Mouse (Mus musculus): ENCODE data around the gene Aqp9. TPM values are rescaled to one million over a fixed set of nuclear protein-coding genes. Genes with fewer than 3 reads are reported as not detected.

Aqp9 gene
- polyA plus RNA-seq, 1 experiment from 2014 or later: 1.3 TPM

- no peak for ATAC-seq (ENCODE audit: low FRiP score, low read depth)
- H3K4me1 ChIP-seq (replicated peaks): peaks cover 14% of the 10 kb centered on the region
- H3K27ac ChIP-seq (replicated peaks): no peak overlapping the region
- H3K9me3 ChIP-seq: no peaks in the 10 kb centered on the region
- H3K27me3 ChIP-seq: no peaks in the 10 kb centered on the region
- no peaks in the 10 kb centered on the region for H3K36me3 ChIP-seq
- H3K4me2 ChIP-seq: no peak overlapping the region
- 92% methylated on average over 2 of the region's 2 CpGs for WGBS
- H3K9ac ChIP-seq: no peak overlapping the region
- H3K4me3 ChIP-seq: no peak overlapping the region
These were observed 3.0 kb downstream of the Aqp9 start for GRCm38 (mm10) chr9:71165510-71165909.

GRCm38 (mm10) chr9:71165061-71165460 is 3.4 kb downstream of the Aqp9 start:
- WGBS: 89% methylated on average over 6 of the region's 6 CpGs
- no peak for ATAC-seq (ENCODE audit: low FRiP score, low read depth)
- no peaks in the 10 kb centered on the region for H3K27me3 ChIP-seq
- H3K4me3 ChIP-seq: no peak overlapping the region
- H3K9ac ChIP-seq: no peak overlapping the region
- H3K27ac ChIP-seq (replicated peaks): no peak overlapping the region
- H3K36me3 ChIP-seq: no peaks in the 10 kb centered on the region
- H3K4me1 ChIP-seq (replicated peaks): peaks cover 14% of the 10 kb centered on the region
- H3K9me3 ChIP-seq: no peaks in the 10 kb centered on the region
- H3K4me2 ChIP-seq: no peak overlapping the region

- Histone ChIP-seq H3K4me2 (no peak overlapping the region), H3K4me3 (no peak overlapping the region), H3K4me1 (replicated peaks) (peaks cover 14% of the 10 kb centered on the region), H3K27ac (replicated peaks) (no peak overlapping the region), H3K9ac (no peak overlapping the region), H3K36me3 (no peaks in the 10 kb centered on the region), H3K9me3 (no peaks in the 10 kb centered on the region), H3K27me3 (no peaks in the 10 kb centered on the region)
- 79% methylated on average over 3 of the region's 3 CpGs for WGBS
- no peak for ATAC-seq (ENCODE audit: low FRiP score, low read depth)
These were observed 4.1 kb downstream of the Aqp9 start for GRCm38 (mm10) chr9:71164353-71164752.

- H3K4me1 ChIP-seq (replicated peaks): peaks cover 7% of the 10 kb centered on the region; the same call in 1 of the 2 replicates
- no peak overlapping the region for H3K4me2 ChIP-seq
- no peak overlapping the region for H3K4me3 ChIP-seq
- no peak overlapping the region for H3K9ac ChIP-seq
- ATAC-seq (ENCODE audit: low FRiP score, low read depth): no peak
- H3K27me3 ChIP-seq: no peaks in the 10 kb centered on the region
- H3K36me3 ChIP-seq: no peaks in the 10 kb centered on the region
- no peaks in the 10 kb centered on the region for H3K9me3 ChIP-seq
- 73% methylated on average over 12 of the region's 12 CpGs for WGBS
- no peak overlapping the region for H3K27ac ChIP-seq (replicated peaks)
These were observed 5.4 kb downstream of the Aqp9 start for GRCm38 (mm10) chr9:71162858-71163740.

DNA sequence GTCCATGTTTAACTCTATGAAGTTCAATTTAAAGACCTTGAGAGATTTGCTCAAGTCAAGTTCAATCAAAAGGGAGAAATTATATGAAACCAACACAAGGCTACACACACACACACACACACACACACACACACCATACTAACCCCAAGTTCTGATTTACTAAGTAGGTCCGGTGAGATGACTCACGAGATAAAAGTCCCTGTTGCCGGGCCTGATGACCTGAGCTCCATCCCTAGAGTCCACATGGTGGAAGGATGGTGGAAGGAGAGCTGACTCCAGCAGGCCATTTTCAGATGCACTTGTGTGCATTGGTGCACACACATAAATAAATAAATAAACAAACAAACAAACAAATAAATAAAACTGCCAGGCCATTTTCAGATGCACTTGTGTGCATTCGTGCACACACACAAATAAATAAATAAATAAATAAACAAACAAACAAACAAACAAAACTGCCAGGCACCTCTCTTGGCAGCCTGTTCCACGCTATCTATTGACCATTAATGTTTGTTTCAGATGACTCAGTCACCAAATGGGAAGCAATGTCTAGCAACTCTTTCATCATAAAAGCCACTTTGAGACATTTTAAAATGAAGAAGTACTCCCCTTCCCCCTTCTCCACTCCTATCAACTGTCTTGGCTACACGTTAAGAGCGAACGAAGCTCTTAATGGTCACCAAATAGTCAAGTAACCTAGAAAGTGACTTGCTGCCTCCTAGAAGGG is 6.2 kb downstream of the Aqp9 start:
- H3K9me3 ChIP-seq: no peaks in the 10 kb centered on the region
- 0 out of 2 replicates have a peak, but pooled peaks cover 1% of the 10 kb centered on the region for H3K4me1 ChIP-seq (replicated peaks)
- H3K4me3 ChIP-seq: no peak overlapping the region
- no peak for ATAC-seq (ENCODE audit: low FRiP score, low read depth)
- H3K9ac ChIP-seq: no peak overlapping the region
- no peak overlapping the region for H3K27ac ChIP-seq (replicated peaks)
- no peaks in the 10 kb centered on the region for H3K27me3 ChIP-seq
- H3K4me2 ChIP-seq: no peak overlapping the region
- 96% methylated on average over 8 of the region's 8 CpGs for WGBS
- no peaks in the 10 kb centered on the region for H3K36me3 ChIP-seq

DNA sequence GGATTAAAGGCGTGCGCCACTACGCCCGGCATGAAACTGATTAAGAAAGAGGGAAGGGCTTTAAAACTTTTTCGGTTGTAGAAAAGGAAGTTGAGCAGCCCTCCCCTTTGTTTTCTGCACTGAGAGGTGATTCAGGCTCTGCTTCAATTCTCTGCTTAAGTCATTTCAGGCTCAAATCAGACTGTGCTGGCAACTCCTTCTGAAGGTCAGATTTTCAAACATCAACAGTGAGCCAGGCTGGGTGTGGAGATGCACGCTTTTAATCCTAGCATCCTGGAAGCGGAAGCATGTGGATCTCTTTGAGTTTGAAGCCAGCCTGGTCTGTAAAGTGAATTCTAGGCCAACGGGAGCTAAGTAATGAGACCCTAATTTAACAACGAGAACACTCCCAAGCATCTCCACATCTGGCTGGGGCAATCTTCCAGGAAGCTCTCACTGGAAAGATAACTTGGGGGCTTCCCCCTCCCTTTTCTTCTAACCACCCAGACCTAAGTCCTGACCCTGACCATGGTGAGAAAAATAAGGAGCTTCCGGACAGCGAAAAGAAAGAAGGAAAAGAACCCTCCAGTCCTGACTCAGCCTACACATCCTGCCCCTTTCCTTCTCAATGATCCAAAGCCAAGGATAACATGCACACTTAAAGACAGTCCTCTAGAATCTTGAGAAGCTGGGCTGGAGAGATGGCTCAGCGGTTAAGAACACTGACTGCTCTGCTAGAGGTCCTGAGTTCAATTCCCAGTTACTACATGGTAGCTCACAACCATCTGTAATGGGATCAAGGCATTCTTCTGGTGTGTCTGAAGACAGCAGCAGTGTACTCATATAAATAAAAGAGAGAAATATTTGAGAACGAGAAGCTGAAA is 7.4 kb downstream of the Aqp9 start:
- H3K27ac ChIP-seq (replicated peaks): no peak overlapping the region
- no peaks in the 10 kb centered on the region for H3K9me3 ChIP-seq
- ATAC-seq (ENCODE audit: low FRiP score, low read depth): no peak
- H3K4me3 ChIP-seq: no peak overlapping the region
- no peaks in the 10 kb centered on the region for H3K36me3 ChIP-seq
- no peak overlapping the region for H3K9ac ChIP-seq
- H3K27me3 ChIP-seq: no peaks in the 10 kb centered on the region
- H3K4me2 ChIP-seq: no peak overlapping the region
- no peaks in the 10 kb centered on the region for H3K4me1 ChIP-seq (replicated peaks)
- 95% methylated on average over 13 of the region's 13 CpGs for WGBS

DNA sequence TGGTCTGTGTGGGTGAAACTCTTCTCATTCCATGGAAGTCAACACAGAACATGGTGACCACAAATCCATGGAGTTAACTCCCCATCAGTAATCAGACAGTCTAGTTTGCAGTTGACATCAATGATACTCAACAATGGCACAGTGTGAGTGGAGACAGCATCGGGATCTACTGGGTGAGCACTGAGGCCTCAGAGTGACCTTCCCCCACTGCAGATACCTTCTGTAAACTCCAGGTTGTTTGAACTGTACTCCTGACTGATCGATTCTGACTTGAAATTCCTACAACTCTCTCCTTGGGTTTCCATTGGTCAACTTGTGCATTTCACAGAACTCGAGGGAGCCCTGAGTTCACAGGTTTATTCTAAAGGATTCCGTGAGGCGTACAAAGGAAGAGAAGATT is 8.8 kb downstream of the Aqp9 start:
- Histone ChIP-seq H3K4me1 (replicated peaks) (no peaks in the 10 kb centered on the region), H3K27me3 (no peaks in the 10 kb centered on the region), H3K9ac (no peak overlapping the region), H3K36me3 (no peaks in the 10 kb centered on the region), H3K4me3 (no peak overlapping the region), H3K9me3 (no peaks in the 10 kb centered on the region), H3K27ac (replicated peaks) (no peak overlapping the region), H3K4me2 (no peak overlapping the region)
- ATAC-seq (ENCODE audit: low FRiP score, low read depth): no peak
- WGBS: 92% methylated on average over 5 of the region's 5 CpGs

- no peak overlapping the region for H3K27ac ChIP-seq (replicated peaks)
- H3K27me3 ChIP-seq: no peaks in the 10 kb centered on the region
- no peak overlapping the region for H3K9ac ChIP-seq
- H3K4me3 ChIP-seq: no peak overlapping the region
- no peaks in the 10 kb centered on the region for H3K9me3 ChIP-seq
- ATAC-seq (ENCODE audit: low FRiP score, low read depth): no peak
- 90% methylated on average over 7 of the region's 7 CpGs for WGBS
- no peaks in the 10 kb centered on the region for H3K4me1 ChIP-seq (replicated peaks)
- no peaks in the 10 kb centered on the region for H3K36me3 ChIP-seq
- no peak overlapping the region for H3K4me2 ChIP-seq
These were observed 9.3 kb downstream of the Aqp9 start for GRCm38 (mm10) chr9:71159060-71159626.

DNA sequence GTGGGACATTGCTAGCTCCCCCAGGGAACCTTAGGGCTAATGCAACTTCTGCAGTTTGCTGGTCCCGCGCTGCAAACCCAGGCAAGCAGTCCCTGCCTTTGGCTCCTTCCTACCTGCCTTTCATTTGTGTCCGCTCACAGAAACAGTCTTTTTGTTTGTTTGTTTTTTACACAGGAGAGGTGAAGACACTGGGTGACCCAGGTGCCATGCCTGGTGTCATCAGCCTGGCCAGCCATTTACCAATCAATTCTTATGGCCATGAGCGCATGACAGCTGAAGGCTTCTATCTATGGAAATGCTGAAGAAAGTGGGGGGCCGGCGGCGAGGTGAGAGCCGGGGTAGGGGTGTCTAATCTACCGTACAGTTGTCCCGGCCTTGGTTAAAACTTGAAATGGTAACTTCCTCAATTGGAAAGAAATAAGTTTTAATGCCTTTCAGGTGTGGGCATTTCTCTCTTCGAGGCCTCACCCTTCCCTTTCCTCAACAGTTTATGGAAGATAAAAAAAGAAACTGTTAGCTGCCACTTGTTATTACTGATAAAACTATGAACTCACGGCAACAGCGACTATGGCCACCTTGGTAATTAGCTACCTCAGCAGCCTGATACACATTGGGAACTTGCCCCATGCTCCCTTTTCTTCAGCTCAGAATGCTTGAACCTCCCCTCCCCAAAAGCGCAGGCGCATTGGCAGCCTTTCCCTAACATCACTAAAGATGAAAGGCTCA is 10.4 kb downstream of the Aqp9 start:
- no peaks in the 10 kb centered on the region for H3K4me1 ChIP-seq (replicated peaks)
- H3K36me3 ChIP-seq: no peaks in the 10 kb centered on the region
- no peak for ATAC-seq (ENCODE audit: low FRiP score, low read depth)
- H3K9ac ChIP-seq: no peak overlapping the region
- WGBS: 92% methylated on average over 15 of the region's 15 CpGs
- no peak overlapping the region for H3K27ac ChIP-seq (replicated peaks)
- no peak overlapping the region for H3K4me3 ChIP-seq
- H3K27me3 ChIP-seq: no peaks in the 10 kb centered on the region
- H3K4me2 ChIP-seq: no peak overlapping the region
- no peaks in the 10 kb centered on the region for H3K9me3 ChIP-seq

- H3K27me3 ChIP-seq: no peaks in the 10 kb centered on the region
- H3K9me3 ChIP-seq: no peaks in the 10 kb centered on the region
- H3K4me1 ChIP-seq (replicated peaks): no peaks in the 10 kb centered on the region
- no peaks in the 10 kb centered on the region for H3K36me3 ChIP-seq
- ATAC-seq (ENCODE audit: low FRiP score, low read depth): no peak
- H3K9ac ChIP-seq: no peak overlapping the region
- H3K4me2 ChIP-seq: no peak overlapping the region
- H3K27ac ChIP-seq (replicated peaks): no peak overlapping the region
- WGBS: 85% methylated on average over 9 of the region's 9 CpGs
- H3K4me3 ChIP-seq: no peak overlapping the region
These were observed 11.9 kb downstream of the Aqp9 start for GRCm38 (mm10) chr9:71156447-71157035.

All from hindbrain, embryonic 15.5 days (tissue).